Mouse (Mus musculus) olfactory bulb, adult 2 months (tissue): ENCODE measurements at regions not wholly inside any gene's neighbourhood (a gene's known extent, or its start where the extent isn't known, plus 50 kb on each side); places are given as distances from the start of the nearest gene placed in this dataset.

Experiments
- CTCF ChIP-seq: fragments of 200-500 bp; IDR thresholded peaks from 2 replicates; pipeline ENCODE4 v1.5.1; 2012; ENCODE audit warnings: low read depth, mild to moderate bottlenecking, low read length, moderate library complexity; ENCODE audit not compliant: insufficient read depth
- POLR2A ChIP-seq: fragments of 200-500 bp; IDR thresholded peaks from 2 replicates; pipeline ENCODE4 v1.6.1; 2012; ENCODE audit warnings: mild to moderate bottlenecking, low read depth, low read length, moderate library complexity; ENCODE audit not compliant: insufficient read depth

- TF ChIP-seq POLR2A (no peak), CTCF (no peak)
Observed at GRCm38 (mm10) chr12:118371905-118372304, 70.7 kb upstream of the Sp4 start.
